Mouse (Mus musculus) lung, postnatal 4 days (tissue): ENCODE data around the gene Ecel1.

Experiments
- DNase-seq, 2 experiments: peaks; one replicate each; pipeline ENCODE4 v3.0.0; 2021

Ecel1 gene

DNA sequence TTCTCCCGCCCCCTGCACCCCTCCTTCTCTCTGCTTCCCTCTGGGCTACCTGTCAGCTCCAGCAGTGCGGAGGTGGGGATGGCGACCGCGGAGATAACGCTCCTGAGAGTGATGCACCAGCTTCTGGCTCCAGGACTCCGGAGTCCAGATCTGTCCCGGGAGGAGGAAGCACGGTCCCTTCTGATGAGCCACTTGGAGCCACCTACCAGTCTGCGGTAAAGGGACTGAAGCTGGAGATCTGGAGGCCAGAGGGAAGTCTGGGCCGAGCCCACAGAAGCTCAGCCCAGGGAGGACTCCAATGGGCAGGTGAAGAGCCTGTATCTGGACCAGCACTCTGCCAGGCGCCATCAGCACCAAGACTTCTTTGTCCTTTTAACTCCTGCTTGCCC lies at the start of gene Ecel1:
TSS of gene Ecel1 (minus strand) at position 323 of the 389 bp plus-strand sequence.
- no peak for DNase-seq

- DNase-seq = peak in 1 of 2 experiments; percentile 55
These were observed 49.2 kb upstream of the Ecel1 start for GRCm38 (mm10) chr1:87205502-87205901.

GRCm38 (mm10) chr1:87205038-87205437 lies 48.7 kb upstream of the Ecel1 start:
- no peak for DNase-seq

GRCm38 (mm10) chr1:87204465-87204864 lies 48.1 kb upstream of the Ecel1 start, which contains the start of gene Chrng:
Chrng (plus strand) TSS chr1:87204657.
- no peak for DNase-seq

DNA sequence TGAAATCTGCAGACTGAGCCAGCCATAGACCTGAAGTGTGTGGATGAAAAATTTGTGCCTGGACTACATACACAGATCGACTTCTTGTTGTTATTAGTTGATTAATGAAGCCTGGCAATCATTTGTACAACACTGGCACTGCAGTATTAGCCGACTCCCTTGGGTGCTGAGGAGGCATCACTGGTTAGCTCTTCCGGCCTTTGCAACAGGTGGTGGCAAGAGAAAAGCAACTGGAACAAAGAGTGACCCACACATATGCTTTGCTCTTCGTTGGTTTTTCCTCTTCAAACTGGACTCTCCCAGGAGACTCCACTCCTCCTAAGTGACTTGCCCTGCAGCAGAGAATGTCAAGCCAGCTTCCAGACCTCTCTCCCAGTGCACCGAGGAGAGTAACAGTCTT lies 47.5 kb upstream of the Ecel1 start:
- DNase-seq = no peak

DNA sequence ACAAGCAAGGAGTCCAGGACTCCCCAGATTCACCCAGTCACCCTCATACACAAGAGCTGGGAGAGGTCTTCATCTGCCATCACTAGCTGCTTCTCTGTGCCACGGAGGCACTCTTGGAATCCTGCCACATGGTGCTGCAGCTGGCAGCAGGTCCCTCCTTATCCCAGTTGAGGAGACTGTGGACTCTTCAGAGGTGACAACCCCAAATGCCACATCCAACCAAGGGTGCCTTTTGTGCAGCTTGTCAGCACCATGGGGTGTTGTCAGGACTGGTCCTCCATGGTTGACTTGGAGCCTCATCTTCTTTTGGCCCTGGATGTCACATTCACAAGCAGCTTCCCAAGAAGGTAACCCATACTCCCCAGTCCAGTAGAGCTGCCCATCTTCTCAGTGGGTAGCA lies 45.5 kb upstream of the Ecel1 start:
- no peak for DNase-seq

DNA sequence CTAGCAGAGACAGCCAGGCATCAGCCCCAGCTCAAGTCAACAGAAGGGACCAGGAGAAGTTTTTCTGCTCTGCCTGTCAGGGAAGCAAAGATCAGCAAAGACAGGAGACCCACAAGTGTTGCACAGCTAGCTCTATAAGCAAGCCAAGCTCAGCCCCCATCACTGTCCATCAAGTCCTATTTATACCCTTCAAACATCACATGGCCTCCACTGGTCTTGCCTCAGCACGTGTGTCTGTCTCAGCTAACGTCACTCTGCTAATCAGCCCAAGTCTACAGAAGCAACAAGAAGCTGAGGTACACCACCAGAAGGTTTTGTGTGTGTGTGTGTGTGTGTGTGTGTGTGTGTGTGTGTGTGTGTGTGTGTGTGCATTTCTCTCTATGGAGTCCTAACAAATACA lies 44.5 kb upstream of the Ecel1 start:
- DNase-seq = no peak

DNA sequence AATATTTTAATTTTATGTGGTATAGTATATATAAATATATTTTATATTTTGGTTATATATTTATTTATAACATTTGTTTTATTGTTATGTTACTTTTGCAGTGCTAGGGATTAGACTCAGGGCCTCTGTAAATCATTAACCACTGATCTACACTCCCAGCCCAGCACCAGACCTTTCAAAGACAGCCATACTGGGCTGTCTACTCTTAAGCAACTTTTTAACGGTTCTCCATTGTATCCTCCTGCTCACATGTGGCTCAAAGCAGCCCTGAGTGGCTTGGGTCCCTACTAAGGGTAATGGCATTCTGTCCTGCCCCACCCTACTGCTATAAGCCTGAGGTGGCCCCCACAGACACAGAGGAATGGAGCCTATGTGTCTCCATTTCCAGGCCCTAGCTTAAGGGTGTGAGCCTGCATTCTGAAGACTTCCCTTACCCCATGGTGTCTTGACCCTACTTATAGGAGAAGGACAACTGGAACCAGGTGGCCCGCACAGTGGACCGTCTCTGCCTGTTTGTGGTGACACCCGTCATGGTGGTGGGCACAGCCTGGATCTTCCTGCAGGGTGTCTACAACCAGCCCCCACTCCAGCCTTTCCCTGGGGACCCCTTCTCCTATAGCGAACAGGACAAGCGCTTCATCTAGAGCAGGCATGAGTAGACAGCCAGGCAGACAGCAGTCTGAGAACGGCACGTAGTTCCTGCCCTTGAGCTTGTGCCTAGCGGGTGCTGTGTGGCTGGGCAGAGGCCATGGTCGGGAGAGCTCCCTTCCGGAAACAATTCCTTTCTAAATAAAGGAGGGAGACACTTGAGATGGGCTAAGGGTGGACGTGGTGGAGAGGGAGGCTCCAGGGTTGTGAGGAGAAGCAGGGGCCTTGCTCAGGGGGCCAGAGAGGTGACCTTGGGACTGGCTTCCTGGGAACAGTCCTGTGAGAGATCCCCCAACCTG lies 42.1 kb upstream of the Ecel1 start:
- peak in 1 of 2 experiments; percentile 15 for DNase-seq

DNA sequence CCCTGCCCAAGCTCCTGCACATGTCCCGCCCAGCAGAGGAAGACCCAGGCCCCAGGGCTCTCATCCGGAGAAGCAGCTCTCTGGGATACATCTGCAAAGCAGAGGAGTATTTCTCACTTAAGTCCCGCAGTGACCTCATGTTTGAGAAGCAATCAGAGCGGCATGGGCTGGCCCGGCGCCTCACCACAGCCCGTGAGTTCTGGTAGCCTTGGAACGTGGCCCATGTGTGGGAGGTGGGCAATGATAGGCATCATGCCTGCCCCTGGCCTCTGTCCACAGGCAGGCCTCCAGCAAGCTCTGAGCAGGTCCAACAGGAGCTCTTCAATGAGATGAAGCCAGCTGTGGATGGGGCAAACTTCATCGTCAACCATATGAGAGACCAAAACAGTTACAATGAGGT lies 41.0 kb upstream of the Ecel1 start:
- DNase-seq = peak in 1 of 2 experiments; percentile 17

DNA sequence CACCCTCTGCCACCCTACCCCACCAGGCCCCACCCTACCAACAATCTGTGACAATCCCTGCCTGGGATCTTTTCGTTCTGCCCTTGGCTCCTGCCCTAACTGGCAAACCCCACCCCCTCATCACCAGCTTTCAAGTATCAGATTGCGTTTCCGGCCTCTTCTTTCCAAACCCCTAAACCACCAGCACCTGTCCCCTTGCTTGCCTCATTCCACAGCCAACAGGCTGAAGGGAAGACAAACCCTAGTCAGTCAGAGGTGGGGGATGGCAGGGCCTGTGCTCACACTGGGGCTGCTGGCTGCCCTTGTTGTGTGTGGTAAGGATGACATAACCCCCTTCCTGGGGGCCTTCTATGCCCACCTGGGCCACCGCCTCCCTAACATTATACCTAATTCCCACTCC lies 34.1 kb upstream of the Ecel1 start, which contains the start of gene Chrnd:
TSS of gene Chrnd (plus strand) at position 179 of the 400 bp plus-strand sequence.
- no peak for DNase-seq

DNA sequence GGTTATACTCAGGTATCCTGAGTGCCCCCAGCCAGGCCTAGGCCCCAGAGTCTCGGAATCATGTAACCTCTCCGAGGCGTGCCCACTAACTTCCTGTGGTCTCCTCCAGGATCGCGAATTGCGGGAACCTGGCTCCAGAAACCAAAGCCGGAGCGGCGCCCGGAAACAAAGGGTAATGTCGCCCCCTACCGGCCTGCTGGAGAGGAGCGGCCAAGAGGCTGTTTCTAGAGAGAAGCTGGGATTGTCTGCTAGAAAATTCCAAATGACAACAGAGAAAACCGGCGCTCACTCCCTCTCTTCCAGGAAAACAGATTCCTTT lies 30.7 kb upstream of the Ecel1 start:
- DNase-seq = peak; percentile 67 to 80

DNA sequence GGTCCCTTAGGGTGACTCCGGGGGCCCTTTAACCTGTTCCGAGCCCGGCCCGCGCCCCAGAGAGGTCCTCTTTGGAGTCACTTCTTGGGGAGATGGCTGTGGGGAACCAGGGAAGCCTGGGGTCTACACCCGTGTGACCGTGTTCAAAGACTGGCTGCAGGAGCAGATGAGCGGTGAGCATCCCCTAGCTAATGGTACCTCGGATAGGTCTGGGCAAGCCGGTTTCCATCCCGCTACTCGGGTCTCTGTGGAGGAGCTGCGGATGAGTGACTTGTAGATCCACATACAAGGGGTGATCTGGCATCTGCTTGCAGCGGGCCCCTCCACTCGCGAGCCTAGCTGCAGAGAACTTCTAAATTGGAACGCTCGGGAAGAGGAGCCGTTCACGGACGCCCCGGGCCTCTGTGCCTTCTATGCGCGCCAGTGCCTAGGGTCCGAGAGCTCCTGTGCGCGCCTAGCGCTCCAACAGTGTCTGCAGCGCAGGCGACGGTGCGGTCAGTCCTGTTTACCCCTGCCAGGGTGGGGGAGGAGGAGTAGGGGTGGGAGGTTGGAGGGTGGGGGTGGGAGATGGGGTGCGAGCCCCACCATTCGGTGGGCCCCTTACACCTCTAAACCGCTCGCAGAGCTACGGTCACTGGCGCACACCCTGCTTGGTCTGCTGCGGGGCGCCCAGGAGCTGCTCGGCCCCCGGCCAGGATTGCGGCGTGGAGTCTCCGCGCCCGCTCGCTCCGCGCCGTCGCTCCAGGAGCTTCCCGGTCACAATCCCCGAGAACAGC lies 30.1 kb upstream of the Ecel1 start:
- no peak for DNase-seq

GRCm38 (mm10) chr1:87185526-87185925 lies 29.2 kb upstream of the Ecel1 start:
- DNase-seq = no peak

DNA sequence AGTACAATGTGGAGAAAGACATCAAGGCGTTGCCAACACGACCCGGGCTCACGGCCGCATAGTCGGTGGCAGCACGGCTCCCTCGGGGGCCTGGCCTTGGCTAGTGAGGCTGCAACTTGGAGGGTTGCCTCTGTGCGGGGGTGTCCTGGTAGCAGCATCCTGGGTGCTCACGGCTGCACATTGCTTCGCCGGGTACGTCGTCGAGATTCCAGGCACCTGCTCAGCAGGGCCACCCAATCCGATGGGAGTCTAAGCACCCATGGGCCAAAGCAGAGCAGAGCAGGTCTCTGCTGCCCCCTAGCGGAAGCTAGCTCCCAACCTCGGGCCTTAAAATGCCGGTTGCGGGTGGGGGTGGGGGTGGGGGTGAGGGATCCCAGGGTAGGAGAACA lies 28.4 kb upstream of the Ecel1 start:
- DNase-seq = peak; percentile 68 to 79

DNA sequence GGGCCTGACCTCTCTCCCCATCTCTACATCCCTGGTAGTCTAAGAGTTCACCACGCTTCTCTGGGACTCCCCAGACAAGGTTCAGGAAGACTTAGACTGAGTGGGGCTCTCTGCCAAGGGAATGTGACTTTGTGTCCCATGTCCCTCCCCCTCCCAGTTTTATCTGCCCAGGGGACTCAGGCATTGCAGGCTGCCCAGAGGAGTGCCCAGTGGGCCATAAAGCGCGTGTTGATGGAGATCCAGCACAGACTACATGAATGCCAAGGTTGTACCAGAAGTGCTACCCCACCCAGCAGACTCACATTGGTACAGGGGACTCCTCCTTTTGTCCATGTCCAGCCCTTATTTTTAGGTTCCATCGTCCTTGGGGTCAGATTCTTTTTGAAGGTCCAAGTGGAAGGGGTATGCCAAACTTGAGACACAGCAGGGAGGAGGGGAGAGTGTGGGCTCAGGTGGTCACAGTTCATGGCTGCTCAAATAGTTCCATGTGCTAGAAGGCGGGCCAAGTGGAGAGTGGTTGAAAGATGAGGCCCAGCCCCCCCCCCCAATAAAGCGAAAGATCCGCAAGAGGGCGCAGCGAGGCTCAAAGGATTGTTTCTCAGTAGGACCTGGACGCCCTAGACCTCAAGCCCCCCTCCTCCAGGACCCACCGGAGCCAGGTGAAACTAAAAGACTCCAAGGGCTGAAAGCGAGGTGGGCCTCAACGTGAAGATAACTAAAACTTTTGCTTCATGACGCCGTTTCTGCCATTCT lies 27.9 kb upstream of the Ecel1 start:
- no peak for DNase-seq

DNA sequence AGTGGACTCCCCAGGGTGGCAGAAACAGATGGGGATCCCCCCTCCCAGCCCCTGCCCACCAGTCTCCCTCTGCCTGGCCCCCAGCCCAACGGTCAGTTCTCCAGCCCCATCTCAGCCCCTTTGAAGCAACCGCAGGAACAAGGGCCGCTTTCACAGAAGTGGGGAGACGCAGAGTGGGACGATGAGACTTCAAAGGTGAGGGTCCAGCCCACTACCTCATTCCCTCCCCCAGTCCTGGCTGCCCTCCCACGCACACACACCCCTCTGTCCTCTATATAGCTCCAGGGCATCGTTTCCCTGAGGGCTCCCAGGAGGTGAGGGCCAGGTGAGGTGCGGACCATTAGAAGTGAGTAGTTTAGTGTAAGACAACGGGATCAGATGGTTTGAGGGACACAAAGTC lies 26.7 kb upstream of the Ecel1 start, which contains the start of gene Prss56:
TSS of gene Prss56 (plus strand) at position 301 of the 400 bp plus-strand sequence.
- no peak for DNase-seq

DNA sequence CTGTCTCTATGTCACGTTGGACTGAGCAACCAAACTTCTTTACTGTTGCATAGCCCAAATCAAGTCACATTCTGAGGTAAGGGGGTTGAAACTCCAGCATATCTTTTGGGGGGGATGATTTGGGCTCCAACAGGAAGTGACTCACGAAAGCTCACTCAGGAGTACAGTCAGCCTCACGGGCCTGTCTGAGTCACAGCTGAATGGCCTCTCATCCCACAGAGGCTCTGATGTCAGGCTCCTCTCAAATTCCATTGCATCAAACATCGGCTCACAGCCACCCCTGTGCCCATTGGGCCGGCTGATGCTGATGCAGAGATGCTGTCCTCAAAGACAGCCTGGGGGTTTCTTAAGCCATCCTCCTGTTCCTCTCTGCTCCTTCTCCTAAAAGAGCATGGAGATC lies 24.6 kb upstream of the Ecel1 start:
- DNase-seq = no peak

GRCm38 (mm10) chr1:87175852-87176292 lies 19.6 kb upstream of the Ecel1 start:
- DNase-seq = peak; percentile 74 to 78

DNA sequence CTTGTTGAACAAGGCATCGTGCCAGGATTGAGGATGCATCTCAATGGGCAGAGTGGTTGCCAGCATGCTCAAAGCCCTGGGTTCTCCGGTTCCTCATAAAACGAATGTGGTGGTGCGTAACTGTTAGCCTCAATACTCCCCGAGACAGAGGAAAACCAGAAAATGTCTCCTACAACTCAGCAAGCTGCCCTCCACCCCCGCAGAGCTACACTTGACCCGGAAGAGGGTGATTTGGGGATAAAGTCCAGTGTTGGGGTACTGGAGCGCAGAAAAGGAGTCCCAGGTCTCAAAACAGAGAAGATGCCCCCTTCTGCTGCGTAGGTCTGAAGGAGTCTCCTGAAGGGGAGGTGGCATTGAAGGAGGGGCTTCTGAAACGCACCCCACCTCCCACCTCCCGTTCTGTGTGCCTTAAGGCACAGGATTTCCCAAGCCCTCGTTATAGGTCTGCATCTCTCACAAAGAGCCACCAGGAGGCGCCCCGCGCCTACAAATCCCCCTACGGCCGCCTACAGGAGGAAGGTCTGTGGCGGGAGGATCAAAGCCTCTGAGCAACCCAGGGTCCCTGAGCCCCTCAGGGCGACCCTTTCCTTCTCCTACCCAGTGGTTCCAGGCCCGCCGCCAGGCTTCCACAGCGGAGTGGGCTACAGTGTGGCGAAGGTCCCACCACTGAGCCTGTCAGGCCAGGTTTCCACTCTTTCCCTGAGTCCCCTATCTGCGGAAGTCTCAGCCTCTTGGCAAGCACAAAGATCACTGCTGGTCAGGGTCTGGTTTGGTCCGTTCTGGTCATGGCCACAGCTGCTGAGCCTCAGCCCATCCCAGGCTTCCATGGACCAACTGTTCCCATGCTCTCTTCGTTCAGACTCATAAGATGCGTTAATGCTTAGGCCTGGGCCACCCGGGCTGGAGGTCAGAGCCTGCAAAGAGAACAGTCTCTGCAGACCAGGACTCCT lies 18.0 kb upstream of the Ecel1 start:
- DNase-seq = peak; percentile 71 to 72

DNA sequence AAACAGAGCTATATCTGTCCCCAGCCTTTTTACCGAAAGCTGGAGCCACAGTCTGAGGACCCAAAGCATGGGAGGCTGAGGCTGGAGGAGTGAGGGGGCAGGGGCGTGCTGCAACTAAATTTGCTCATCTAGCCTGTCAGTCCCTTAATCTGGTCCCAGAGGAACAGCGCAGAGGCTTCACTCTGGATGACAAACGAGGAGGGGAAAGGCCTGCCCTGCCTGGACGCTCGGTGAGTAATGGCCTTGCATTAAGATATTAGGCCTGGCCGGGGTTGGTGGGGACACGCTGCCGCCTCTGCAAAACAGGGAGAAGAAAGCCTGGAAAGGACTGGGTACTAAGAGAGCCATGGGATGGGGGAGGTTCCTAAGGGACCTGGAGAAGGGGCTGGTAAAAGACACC lies 16.0 kb upstream of the Ecel1 start:
- no peak for DNase-seq

GRCm38 (mm10) chr1:87171312-87171711 lies 15.0 kb upstream of the Ecel1 start:
- no peak for DNase-seq

DNA sequence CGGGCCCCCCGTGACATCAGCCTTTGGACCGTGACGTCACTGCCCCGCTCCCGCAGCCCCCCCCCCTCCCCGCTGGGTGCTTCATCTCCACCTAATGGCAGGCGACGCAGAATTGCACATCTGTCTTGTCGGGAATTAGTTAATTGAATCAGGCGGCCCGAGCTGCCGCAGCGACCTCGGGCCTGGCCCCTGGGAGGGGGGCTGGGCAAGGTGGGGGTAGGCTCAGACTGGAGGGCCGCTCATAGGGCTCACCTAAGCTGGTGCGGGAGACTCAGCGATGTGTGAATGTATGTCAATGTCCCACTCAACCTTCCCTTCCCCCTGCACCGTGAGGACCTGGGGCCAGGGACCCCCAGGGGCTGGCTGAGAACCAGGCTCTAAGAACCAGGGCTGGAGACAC lies 14.1 kb upstream of the Ecel1 start:
- no peak for DNase-seq
